Mouse (Mus musculus) adipocyte (in vitro differentiated cells): ENCODE results near the gene Fbxl22.
A peak's percentile ranks its signal among the peaks of the same experiment; 100 is the strongest.

Experiments
- DNase-seq: peaks from one replicate; pipeline ENCODE4 v3.0.0-alpha.2; 2016; ENCODE audit warnings: low spot score

Fbxl22 gene

DNA sequence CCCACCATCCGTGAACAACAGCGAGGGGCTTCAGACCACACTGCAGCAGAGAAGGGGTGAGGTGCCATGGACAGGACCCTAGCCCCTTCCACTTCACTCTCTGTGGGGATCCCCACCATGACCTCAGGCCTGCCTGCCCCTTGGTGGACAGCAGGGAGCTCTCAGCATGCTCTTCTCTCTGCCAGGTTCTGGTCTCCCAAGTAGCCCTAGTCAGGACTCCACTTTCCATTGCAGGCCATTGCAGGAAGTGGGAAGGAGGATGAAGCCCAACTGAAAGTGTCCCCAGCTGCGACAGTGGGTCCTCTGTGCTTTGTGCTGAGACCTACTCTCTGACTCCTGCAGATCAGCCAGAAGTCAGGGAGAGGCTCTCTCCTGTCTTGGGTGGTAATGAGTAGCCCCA is 6.7 kb downstream of the Fbxl22 start:
- DNase-seq, result no peak

DNA sequence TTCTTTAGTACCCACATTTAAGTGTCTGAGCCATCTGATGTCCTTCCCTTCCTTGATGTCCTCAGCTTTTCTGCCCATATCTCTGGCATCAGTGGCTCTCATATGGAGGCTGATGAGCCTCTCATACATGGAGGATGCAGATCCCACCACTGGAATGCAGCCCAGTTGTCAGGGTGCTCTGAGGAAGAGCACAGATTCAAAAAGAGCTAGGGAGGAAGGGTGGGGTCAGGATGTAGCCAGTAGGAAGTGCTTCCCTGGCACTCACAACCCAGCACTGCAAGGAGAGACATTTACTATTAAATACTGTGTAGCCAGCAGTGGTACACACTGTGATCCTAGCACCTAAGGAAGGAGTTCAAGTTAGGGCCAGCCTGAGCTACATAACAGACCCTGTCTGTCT is 8.0 kb downstream of the Fbxl22 start:
- no peak for DNase-seq

DNA sequence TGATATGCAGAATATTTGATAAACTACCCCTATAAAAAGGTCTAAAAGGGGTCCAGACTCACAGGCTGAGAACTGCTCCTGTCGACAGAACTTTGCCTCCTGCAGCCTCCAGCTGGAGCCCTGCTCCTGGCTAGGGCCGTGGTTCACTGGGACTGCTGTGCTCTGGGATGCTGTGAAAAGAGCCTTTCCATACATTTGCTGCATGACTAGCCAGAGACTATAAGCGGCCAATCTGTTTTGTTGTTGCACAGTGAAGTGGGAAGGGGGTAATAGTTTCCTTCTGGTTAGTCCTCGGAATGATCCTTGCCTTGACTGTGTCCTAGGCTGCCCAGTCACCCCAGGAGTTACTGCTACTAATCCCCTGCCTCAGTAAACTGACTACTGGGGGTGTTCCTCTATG is 8.4 kb downstream of the Fbxl22 start:
- DNase-seq, result no peak

DNA sequence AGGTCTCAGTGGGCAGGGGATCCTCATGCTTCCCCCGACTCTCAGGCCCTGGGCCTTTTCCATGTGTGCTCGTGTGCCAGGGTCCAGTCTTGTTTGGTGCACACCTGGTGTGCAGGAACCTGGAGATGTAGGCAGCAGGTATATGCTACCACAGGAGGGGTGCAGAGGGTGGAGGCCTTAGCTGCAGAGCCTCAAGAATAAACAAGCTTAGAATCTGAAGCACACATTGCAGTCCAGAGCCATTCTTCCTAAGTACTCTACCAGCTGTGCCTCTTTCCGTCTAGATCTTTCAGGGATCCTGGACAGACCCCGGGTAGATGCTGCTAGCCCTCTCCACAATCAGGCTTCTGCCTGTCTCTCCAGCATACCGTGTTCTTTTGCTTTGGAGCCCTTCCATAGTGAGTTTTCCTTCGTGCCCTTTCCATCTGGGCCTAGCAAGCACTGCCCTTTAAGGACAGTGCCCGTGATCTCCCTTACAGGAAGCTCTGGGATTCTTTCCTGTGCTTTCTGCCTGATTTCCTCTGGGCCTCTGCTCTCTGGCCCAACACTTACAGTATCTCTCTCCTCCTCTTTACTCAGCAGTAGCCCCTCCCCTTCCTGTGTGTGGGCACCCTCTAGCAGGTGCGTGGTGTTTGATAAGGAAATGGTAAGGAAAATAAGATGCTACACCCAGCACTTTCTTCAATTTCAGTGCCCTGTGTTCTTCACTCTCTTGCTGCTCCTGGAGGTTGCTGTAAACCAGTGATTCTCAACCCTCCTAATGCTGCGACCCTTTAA is 9.1 kb downstream of the Fbxl22 start:
- no peak for DNase-seq

DNA sequence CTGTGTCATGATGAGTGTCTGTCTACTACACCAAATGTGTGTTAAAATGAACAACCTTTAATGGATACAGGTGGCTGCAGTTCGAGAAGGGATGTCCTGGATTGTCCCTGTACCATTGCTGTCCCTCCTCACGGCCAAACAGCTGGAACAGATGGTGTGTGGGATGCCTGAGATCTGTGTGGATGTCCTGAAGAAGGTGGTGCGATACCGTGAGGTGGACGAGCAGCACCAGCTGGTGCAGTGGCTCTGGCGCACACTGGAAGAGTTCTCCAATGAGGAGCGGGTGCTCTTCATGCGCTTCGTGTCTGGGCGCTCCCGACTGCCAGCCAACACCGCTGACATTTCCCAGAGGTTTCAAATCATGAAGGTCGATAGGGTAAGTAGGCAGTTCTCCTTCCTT is 9.9 kb downstream of the Fbxl22 start:
- no peak for DNase-seq

DNA sequence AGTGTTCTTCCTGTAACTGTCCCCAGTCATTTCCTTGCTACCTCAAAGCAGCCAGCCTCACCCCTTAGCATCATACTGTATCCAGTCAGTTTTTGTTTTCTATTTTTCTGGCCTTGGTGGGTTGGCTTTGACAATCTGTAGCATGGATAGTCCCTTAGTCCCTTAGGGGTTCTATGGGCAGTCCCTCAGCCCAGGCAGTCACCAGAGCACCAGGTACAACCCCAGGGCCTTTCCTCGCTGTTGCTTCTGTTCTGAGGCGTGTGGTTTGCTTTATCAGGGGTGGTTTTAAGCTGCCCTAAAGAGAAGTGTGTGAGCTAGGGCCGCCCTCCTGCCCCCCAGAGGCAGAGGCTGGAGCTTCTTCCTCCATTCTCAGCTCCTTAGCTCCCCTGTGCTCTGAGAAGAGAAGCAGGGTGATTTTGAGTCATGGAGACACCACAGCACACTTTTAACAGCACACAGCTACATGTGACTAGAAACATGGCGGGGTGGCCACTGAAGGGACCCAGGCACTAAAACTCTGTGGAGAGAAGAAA is 10.4 kb downstream of the Fbxl22 start:
- DNase-seq, result no peak

DNA sequence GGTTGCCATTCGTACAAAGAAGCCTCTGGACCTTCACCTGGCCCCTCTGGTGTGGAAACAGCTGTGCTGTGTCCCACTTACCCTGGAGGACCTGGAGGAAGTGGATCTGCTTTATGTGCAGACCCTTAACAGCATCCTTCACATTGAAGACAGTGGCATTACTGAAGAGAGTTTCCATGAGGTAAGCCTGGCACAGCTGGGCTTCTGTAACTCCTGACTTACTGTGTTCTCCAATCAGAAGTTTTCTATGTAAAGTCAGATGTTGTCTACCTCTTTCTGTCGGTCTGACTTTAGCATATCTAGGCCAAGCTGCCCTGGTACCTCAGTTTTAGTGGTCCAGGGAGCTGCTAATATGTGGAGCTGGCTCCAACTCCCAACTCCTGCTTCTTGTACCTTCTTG is 13.1 kb downstream of the Fbxl22 start:
- no peak for DNase-seq

DNA sequence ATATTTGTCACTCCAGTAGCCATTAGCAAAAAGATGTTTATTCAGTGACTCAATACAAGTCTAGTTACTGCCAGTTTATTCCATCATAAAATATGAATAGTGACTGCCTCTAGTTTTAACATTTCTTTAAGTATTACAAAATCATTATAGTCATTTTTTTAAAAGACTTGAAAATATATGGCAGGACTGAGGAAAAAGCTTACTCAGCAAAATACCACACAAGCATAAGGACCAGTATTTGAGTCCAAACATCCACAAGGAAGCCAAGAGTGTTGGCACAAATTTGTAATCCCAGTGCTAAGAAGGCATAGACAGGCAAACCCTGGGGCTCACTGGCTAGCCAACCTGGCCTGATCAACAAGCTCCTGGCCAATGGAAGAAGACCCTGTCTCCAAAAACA is 20.4 kb downstream of the Fbxl22 start:
- no peak for DNase-seq

DNA sequence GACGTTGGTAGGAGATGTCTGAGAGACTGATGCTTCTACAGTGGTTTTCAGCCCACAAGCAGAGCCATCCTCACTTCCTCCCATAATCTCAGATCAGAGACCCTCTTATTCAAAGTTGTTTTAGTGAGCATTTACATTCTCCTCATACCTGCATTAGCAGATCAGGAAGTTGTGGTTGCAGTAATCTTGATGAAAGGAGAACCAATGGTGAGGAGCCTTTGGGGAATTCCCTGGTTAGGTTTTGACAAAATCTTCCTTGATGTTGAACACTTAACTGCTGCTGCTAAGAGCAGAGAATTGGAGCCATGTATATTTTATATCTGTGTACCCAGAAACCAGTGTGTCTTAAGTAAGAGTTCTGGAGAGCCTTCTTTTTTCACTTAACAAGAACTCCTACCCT is 22.0 kb downstream of the Fbxl22 start:
- DNase-seq, result no peak

DNA sequence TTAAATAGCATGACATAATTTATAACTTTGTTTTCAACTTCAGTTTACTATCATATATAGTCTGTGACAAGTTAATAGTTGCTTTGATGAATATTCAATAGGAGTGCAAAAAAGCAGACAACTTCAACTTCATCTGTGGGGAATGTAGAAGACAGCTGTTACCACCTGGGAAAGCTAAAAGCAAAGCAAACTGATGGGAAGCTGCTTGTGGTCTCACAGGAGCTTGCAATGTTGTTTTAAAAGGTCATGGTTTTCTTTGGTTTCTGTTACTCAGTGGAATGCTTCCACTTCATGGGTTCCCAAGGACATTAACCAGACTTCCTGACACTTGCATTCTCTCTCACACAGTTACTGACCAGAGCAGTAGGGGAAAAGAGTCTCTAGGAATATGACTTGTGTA is 25.6 kb downstream of the Fbxl22 start:
- no peak for DNase-seq

DNA sequence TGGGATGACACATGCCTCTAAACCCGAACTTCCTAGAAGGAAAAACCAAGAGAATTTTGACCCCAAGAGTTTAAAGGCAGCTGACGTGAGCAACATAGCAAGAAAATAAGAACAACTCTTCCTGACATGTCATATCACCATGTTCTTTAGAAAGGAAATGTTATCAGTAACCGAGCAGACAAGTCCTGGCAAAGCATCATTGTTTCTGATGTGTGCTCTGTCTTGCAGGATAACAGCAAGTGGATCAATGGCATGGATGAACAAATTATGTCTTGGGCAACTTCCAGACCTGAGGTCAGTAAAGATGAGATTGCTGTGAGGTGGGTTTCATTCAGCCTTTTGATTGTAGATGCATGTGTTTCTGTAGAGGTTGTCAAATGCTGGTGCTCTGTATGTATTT is 31.0 kb downstream of the Fbxl22 start:
- no peak for DNase-seq

DNA sequence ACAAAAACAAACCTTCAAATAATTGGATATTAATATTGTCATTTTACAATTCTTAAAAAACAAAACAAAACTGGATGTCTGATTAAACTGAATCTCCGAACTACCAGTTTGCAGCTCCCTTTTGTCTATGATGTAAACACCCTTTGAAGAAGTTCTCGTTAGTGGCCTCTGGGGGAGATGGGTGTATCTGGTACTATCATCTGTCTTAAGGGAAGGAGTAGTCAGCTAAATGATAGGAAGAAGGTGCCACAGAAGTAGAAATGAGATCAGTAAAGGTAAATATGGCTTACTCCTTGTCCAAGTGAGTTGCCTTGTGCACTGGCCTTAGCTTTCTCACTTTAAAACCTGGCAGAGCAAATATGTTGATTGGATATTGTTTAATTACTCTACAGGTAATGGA is 36.6 kb downstream of the Fbxl22 start:
- no peak for DNase-seq

DNA sequence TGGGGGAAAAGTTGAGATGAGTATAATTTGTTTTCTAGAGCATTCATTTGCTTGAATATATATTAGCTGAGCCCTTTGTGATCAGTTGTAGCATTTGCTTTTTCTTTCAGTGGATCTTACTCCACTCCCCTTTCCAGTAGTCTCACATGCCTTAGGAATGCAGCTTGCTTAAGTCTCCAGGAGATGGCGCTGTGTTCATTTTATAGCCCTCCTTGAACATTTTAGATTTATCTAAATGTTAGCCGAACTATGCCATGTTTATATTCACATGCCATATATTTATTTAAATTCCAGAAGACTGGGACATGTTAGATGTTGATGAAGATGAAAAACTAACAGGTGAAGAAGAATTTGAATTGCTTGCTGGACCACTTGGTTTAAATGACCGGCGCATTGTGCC is 49.3 kb downstream of the Fbxl22 start:
- peak; percentile 58 for DNase-seq
